Mouse (Mus musculus) liver, embryonic 14.5 days (tissue): ENCODE data around the gene Dhx37.

ENCODE experiments used
- CTCF ChIP-seq: IDR thresholded peaks from 2 replicates; pipeline ENCODE4 v1.5.1; 2016; ENCODE audit warnings: antibody characterized with exemption, low read depth, control low read depth
- EP300 ChIP-seq: IDR thresholded peaks from 2 replicates; pipeline ENCODE4 v1.6.1; 2016; ENCODE audit warnings: antibody characterized with exemption, low read depth

- TF ChIP-seq CTCF (no peak), EP300 (no peak)
Measured at GRCm38 (mm10) chr5:125383637-125384420, 50.1 kb downstream of the Dhx37 start.
